Mouse (Mus musculus) ovary, adult 2 months (tissue): Measurements from ENCODE around the gene Dnajc11. TPM values are rescaled to one million over a fixed set of nuclear protein-coding genes. Genes with fewer than 3 reads are reported as not detected.

Source experiments
- polyA plus RNA-seq: library from polyadenylated mRNA; depleted of rRNA; stranded (reverse); fragments of >200 nt; gene quantifications from 2 replicates; pipeline ENCODE4 v1.2.3, GENCODE M21; 2012; rRNA removed

Dnajc11 gene
- 64.8 and 96.3 TPM in 2 replicates for polyA plus RNA-seq

DNA sequence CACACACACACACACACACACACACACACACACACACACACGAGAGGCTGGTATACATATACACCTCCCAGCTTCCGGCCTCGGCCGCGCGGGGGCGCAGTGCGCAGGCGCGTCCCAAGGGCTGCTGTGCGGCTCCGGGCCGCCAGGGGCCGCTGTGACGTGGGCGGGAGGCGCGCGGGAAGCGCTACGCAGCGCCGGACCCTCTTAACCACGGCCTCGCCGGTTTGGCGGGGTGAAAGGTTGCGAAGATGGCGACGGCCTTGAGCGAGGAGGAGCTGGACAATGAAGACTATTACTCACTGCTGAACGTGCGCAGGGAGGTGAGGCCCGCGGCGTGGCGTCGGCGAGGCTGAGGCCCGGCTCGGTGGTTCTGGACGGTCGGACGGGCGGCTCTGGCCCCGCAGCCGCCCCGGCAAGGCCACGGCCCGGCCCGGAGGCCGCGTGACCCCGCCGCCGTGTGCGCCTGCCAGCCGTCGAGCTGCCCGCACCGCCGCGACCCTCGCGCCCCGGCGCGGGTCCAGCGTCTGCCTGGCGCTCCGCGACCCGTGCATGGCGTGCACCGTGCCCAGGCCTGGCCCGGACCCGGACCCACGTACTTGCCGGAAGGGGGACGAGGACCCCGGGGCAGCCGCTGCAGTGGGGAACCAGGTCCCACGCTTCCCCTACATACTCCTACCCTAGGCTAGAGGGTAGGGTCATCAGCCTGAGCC lies at the start of gene Dnajc11:
Gene Dnajc11 (plus strand): TSS at position 187 of the 710 bp plus-strand sequence.

DNA sequence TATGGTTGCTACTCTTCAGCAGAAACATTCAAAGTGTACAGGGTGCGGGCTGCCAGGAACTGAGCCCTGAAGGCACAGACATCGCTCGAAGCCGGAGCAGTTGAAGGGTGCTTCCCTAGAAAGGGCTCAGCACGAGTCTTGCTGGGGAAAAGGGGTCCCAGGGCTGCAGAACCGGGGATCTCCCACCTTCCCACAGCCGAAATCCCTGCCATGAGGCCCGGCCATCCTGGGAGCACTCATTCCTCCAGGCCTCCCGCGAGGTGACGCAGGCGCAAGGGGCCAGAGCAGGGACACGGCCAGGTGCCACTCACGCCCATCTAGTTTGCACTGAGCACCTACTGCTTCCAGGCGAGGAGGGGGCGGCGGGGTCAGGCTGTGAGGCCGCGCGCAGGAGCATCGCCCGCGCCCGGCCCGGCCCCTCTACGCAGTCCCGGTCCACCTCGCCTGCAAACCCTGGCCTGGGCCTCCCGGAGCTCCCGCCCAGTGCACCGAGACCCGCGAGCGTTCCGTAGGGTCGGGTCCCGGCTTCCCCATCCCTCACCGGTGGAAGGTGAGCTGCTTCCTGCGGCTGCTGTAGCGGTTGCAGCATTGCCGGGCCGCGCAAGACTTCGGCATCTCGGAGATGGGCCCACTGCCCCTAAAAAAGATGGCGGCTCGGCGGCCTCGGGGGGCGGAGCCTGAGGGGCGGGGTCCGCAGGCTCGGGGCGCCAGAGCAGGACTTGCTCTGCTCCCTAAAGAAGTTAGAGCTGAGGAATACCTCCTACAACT lies 55.0 kb downstream of the Dnajc11 start, which contains the start of gene Thap3:
Gene Thap3 (minus strand): TSS at position 656 of the 768 bp plus-strand sequence.

DNA sequence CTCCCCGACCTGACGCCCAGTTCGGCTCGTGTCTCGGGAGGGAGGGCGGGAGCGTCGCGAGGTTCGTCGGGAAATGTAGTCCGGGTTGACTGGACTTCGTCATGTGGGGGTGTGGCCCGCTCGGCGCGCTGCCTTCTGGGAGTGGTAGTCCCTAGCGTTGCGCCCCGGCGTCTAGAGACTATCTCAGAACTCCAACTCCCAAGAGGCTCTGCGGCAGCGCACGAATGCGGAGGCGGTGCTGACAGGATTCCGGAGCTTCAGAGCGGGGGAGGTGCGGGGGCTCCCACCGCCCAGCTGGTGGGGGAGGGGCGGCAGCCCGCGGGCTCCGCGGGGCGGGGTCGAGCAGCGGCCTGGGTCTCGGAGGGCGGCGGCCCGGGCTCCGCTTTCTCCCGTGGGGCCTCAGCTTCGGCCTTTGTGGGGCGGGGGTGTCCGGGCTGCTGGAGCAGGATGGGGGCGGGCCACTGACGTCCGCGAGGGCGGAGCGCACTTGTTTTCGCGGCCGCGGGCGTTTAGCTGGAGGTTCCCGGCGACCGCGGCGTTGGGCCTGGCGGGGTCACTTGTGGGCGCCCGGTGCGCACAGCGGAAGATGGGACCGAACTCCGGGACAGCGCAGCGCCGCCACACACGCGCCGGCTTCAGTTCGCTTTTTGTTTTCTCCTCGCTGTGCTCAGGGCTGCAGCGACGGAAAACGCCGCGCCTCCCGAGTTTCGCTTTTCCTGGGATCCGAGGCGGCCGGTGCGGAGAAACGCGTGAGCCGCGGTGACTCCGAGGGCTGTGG lies 62.9 kb downstream of the Dnajc11 start, which contains the start of gene Phf13:
Gene Phf13 (minus strand): TSS at position 86 of the 778 bp plus-strand sequence.

GRCm38 (mm10) chr4:152008622-152009075 lies 75.2 kb downstream of the Dnajc11 start, which contains the start of gene Klhl21:
TSS of gene Klhl21 (plus strand) at chr4:152008803.

DNA sequence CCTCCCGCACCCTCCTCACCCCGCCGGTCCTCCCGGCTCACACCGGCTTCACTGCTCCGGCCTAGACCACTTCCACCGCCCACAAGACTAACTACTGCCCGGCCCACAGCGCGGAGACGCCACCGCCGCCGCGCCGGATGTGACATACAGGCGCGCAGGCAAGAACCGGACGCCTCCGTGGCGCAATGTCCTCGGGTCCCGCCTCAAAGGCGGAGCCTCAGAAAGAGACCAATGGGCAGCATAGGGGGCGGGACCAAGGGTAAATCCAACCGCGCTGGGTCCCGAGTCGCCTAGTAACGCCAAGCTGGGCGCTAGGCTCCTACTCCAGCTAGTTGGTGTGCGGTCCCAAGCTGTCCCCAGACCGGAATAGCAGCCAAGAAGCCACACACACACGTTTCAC lies 94.0 kb downstream of the Dnajc11 start, which contains the start of gene Zbtb48:
Gene Zbtb48 (minus strand): TSS at position 148 of the 400 bp plus-strand sequence.

Other genes with a start within 250 kb of the Dnajc11 start
- gene Camta1, start 71.8 kb upstream of the Dnajc11 start, polyA plus RNA-seq: 16.4 and 16.6 TPM in 2 replicates
- 78.1 and 91.7 TPM in 2 replicates for gene Thap3, start 55.3 kb downstream of the Dnajc11 start, polyA plus RNA-seq
- 40.0 and 48.1 TPM in 2 replicates for gene Phf13, start 62.6 kb downstream of the Dnajc11 start, polyA plus RNA-seq
- gene Klhl21, start 75.1 kb downstream of the Dnajc11 start, polyA plus RNA-seq: 71.2 and 100 TPM in 2 replicates
- gene Zbtb48, start 94.0 kb downstream of the Dnajc11 start, polyA plus RNA-seq: 24.0 and 25.3 TPM in 2 replicates
- gene Tas1r1, start 104.9 kb downstream of the Dnajc11 start, polyA plus RNA-seq: 0.16 and 0.23 TPM in 2 replicates
- 37.3 and 39.3 TPM in 2 replicates for gene Nol9, start 105.6 kb downstream of the Dnajc11 start, polyA plus RNA-seq
- 44.2 and 51.8 TPM in 2 replicates for gene Plekhg5, start 138.8 kb downstream of the Dnajc11 start, polyA plus RNA-seq
- 8.9 and 11.5 TPM in 2 replicates for gene Tnfrsf25, start 182.2 kb downstream of the Dnajc11 start, polyA plus RNA-seq
- 85.4 and 131 TPM in 2 replicates for gene Espn, start 218.7 kb downstream of the Dnajc11 start, polyA plus RNA-seq
- gene Hes2, start 225.2 kb downstream of the Dnajc11 start, polyA plus RNA-seq: 0.15 and 0.16 TPM in 2 replicates
- 59.7 and 67.2 TPM in 2 replicates for gene Acot7, start 244.4 kb downstream of the Dnajc11 start, polyA plus RNA-seq